Comparison of ENCODE assay signal across 8 mouse cellular contexts in genomic region chr19:60581377-60582290, GRCm38 (mm10). TPM values are rescaled to one million over a fixed set of nuclear protein-coding genes. Genes with fewer than 3 reads are reported as not detected.
DNase-seq lines count a peak whose midpoint lies in the region; TF ChIP-seq lines count a peak whose summit lies in the region.

No protein-coding gene starts in this region.

- WGBS in liver, adult 2 months: 18% methylated on average over 4 of the region's 4 CpGs
- WGBS in hindbrain, embryonic 10.5 days: 42% methylated on average over 4 of the region's 4 CpGs

- peak overlapping the region; percentile 100 for H3K27ac ChIP-seq in liver, adult 2 months (replicated peaks; ENCODE audit: insufficient read depth, low read depth, low read length)
- peak overlapping the region; percentile 96 for H3K27ac ChIP-seq in hindbrain, embryonic 10.5 days

- no peaks in the 10 kb centered on the region for H3K36me3 ChIP-seq in liver, adult 2 months (ENCODE audit: control insufficient read depth, insufficient read depth, low read length)
- peaks cover 6% of the 10 kb centered on the region; the same call in 1 of the 2 replicates for H3K36me3 ChIP-seq in hindbrain, embryonic 10.5 days

- no peaks in the 10 kb centered on the region for H3K9me3 ChIP-seq in hindbrain, embryonic 10.5 days

- no peak for TF ChIP-seq POLR2A in liver, adult 2 months (IDR thresholded peaks at IDR 0.05; ENCODE audit: extremely low read depth, insufficient read depth, low read length)

- DNase-seq in liver, adult 2 months (ENCODE audit: extremely low read depth, low read depth, low spot score): peak; percentile 99
- DNase-seq in liver: no peak
- peak; percentile 53 for DNase-seq in cerebellum, adult 9-10 months
- no peak for DNase-seq in hindbrain, embryonic 10.5 days (ENCODE audit: low spot score)
- DNase-seq in lung, postnatal 25 days (ENCODE audit: low spot score): peak; percentile 12
- no peak for DNase-seq in retina, embryonic 14.5 days (ENCODE audit: low spot score)
- DNase-seq in thymus, postnatal 36 days: no peak
- no peak for DNase-seq in gastrocnemius, adult 18-20 months (ENCODE audit: low spot score)

- peak overlapping the region; percentile 81 for H3K4me3 ChIP-seq in liver, adult 2 months (ENCODE audit: insufficient read depth, low read depth, low read length)
- peak overlapping the region; percentile 98 for H3K4me3 ChIP-seq in hindbrain, embryonic 10.5 days

- H3K9ac ChIP-seq in liver, adult 2 months (ENCODE audit: low read depth, low read length): peak overlapping the region; percentile 69

- H3K4me1 ChIP-seq in liver, adult 2 months (ENCODE audit: control insufficient read depth, insufficient read depth, low read length): peaks cover 20% of the 10 kb centered on the region
- peaks cover 30% of the 10 kb centered on the region for H3K4me1 ChIP-seq in hindbrain, embryonic 10.5 days (replicated peaks)

- no peaks in the 10 kb centered on the region for H3K27me3 ChIP-seq in liver, adult 2 months (ENCODE audit: control insufficient read depth, insufficient read depth, low read length)
- no peaks in the 10 kb centered on the region for H3K27me3 ChIP-seq in hindbrain, embryonic 10.5 days (ENCODE audit: insufficient read depth, poor library complexity, severe bottlenecking)

- peaks cover 18% of the 10 kb centered on the region for H3K79me2 ChIP-seq in liver, adult 2 months (ENCODE audit: control insufficient read depth, insufficient read depth, low read length)

- no peak for TF ChIP-seq CTCF in liver, adult 2 months (IDR thresholded peaks at IDR 0.05; ENCODE audit: low read depth, low read length)

RNA-seq across cellular contexts. Expression of gene Cacul1, which starts 0.8 kb away (rescaled TPM):
- total RNA-seq in liver, adult 2 months (2014; rRNA removed): 28.1 and 38.2 TPM in 2 replicates
- polyA plus RNA-seq in liver, adult 2 months (2012; rRNA removed): 12.1 and 12.2 TPM in 2 replicates
- 23.1 and 25.1 TPM in 2 replicates for polyA plus RNA-seq in hindbrain, embryonic 10.5 days (2016; fragmentation: Nextera tagmentation; extraction: Ambion mirVana)
- total RNA-seq in gastrocnemius, adult 18-20 months (2021): 10 to 100 TPM; 31.0 to 34.1 TPM

Comparison
In these comparisons a context has a peak if more than half of its experiments do, and no peak if none do; other contexts are left out.
1. DNase-seq: peak in liver, adult 2 months (single experiment), cerebellum, adult 9-10 months (single experiment) and lung, postnatal 25 days (single experiment); none in liver (single experiment), hindbrain, embryonic 10.5 days (single experiment), retina, embryonic 14.5 days (single experiment), thymus, postnatal 36 days (0 of 2) and gastrocnemius, adult 18-20 months (single experiment).